8 mouse cellular contexts compared by ENCODE assay signal in genomic region chr1:134046387-134046786, GRCm38 (mm10). TPM values are rescaled to one million over a fixed set of nuclear protein-coding genes. Genes with fewer than 3 reads are reported as not detected.
DNase-seq lines count a peak whose midpoint lies in the region; ATAC-seq and TF ChIP-seq lines count a peak whose summit lies in the region.
"Had no signal": no experiment of that assay in that cellular context is flagged by ENCODE, and none has a peak within 500 bp of the region (broad histone marks: within the 10 kb centered on the region; RNA-seq: fewer than 3 reads in every experiment).

No protein-coding gene starts in this region.

- H3K27ac ChIP-seq in layer of hippocampus, adult 2 months = peak overlapping the region; percentile 32
- no peak overlapping the region for H3K27ac ChIP-seq in forebrain, embryonic 11.5 days (ENCODE audit: low read depth, low read length)
- no peak overlapping the region for H3K27ac ChIP-seq in intestine, postnatal 0 days (ENCODE audit: low read depth, low read length)
- no peak overlapping the region for H3K27ac ChIP-seq in neural tube, embryonic 13.5 days (replicated peaks)

- H3K4me3 ChIP-seq in layer of hippocampus, adult 2 months = peak overlapping the region; percentile 41
- H3K4me3 ChIP-seq in forebrain, embryonic 11.5 days (ENCODE audit: low read depth, low read length) = peak overlapping the region; percentile 18; the same call in 1 of the 2 replicates
- H3K4me3 ChIP-seq in intestine, postnatal 0 days (ENCODE audit: low read depth, low read length) = no peak overlapping the region
- H3K4me3 ChIP-seq in neural tube, embryonic 13.5 days = peak overlapping the region; percentile 19; the same call in 1 of the 2 replicates

- no peaks in the 10 kb centered on the region for H3K9me3 ChIP-seq in forebrain, embryonic 11.5 days (ENCODE audit: control insufficient read depth, low read length)
- no peaks in the 10 kb centered on the region for H3K9me3 ChIP-seq in intestine, postnatal 0 days (ENCODE audit: control insufficient read depth)
- no peaks in the 10 kb centered on the region for H3K9me3 ChIP-seq in neural tube, embryonic 13.5 days

- H3K9ac ChIP-seq in forebrain, embryonic 11.5 days (ENCODE audit: low read length) = peak overlapping the region; percentile 10; the same call in 1 of the 2 replicates
- H3K9ac ChIP-seq in intestine, postnatal 0 days (ENCODE audit: low read depth, low read length) = no peak overlapping the region
- peak overlapping the region; percentile 65 for H3K9ac ChIP-seq in neural tube, embryonic 13.5 days

- H3K27me3 ChIP-seq in forebrain, embryonic 11.5 days (ENCODE audit: control insufficient read depth, insufficient read depth, low read length) = no peaks in the 10 kb centered on the region
- no peaks in the 10 kb centered on the region for H3K27me3 ChIP-seq in intestine, postnatal 0 days (replicated peaks; ENCODE audit: control insufficient read depth, insufficient read depth, low read length)
- H3K27me3 ChIP-seq in neural tube, embryonic 13.5 days = no peaks in the 10 kb centered on the region

- peak; percentile 42 for ATAC-seq in forebrain, embryonic 11.5 days (replicated peaks; ENCODE audit: low FRiP score)
- ATAC-seq in intestine, postnatal 0 days = no peak; the same call in 1 of the 2 replicates
- peak; percentile 38 for ATAC-seq in neural tube, embryonic 13.5 days (ENCODE audit: low read depth)
- ATAC-seq: Patski had no signal

- peaks cover 2% of the 10 kb centered on the region; the same call in 1 of the 2 replicates for H3K4me1 ChIP-seq in forebrain, embryonic 11.5 days (replicated peaks; ENCODE audit: control insufficient read depth, insufficient read depth, low read length)
- no peaks in the 10 kb centered on the region for H3K4me1 ChIP-seq in intestine, postnatal 0 days (replicated peaks; ENCODE audit: control insufficient read depth, insufficient read depth, low read length)
- H3K4me1 ChIP-seq in neural tube, embryonic 13.5 days (replicated peaks) = peaks cover 22% of the 10 kb centered on the region

- H3K4me2 ChIP-seq in forebrain, embryonic 11.5 days (ENCODE audit: low read depth, low read length, severe bottlenecking) = peak overlapping the region; percentile 46
- H3K4me2 ChIP-seq in intestine, postnatal 0 days (replicated peaks; ENCODE audit: low read depth) = peak overlapping the region; percentile 35; the same call in 1 of the 2 replicates
- H3K4me2 ChIP-seq in neural tube, embryonic 13.5 days = peak overlapping the region; percentile 52

- TF ChIP-seq CTCF in layer of hippocampus, adult 2 months (conservative IDR thresholded peaks at IDR 0.05) = no peak
- TF ChIP-seq CTCF in intestine, postnatal 0 days (IDR thresholded peaks at IDR 0.05; ENCODE audit: low read depth) = no peak

- DNase-seq in layer of hippocampus, adult 2 months (ENCODE audit: low spot score in 2 of 2) = no peak
- no peak for DNase-seq in layer of hippocampus, adult 18-20 months (ENCODE audit: low spot score in 2 of 2)
- peak; percentile 66 for DNase-seq in forebrain, embryonic 11.5 days (ENCODE audit: low spot score)
- DNase-seq in c-Kit-positive CD71-positive TER-119-positive erythroid progenitor cells, embryonic 14.5 days (ENCODE audit: low spot score) = no peak
- no peak for DNase-seq in testis, postnatal 10 days (ENCODE audit: low spot score)

- 17% methylated on average over 23 of the region's 23 CpGs for WGBS in forebrain, embryonic 11.5 days
- 25% methylated on average over 23 of the region's 23 CpGs for WGBS in intestine, postnatal 0 days
- WGBS in neural tube, embryonic 13.5 days = 31% methylated on average over 23 of the region's 23 CpGs

- H3K36me3 ChIP-seq in forebrain, embryonic 11.5 days (ENCODE audit: control insufficient read depth, insufficient read depth, low read length) = no peaks in the 10 kb centered on the region
- H3K36me3 ChIP-seq in intestine, postnatal 0 days (ENCODE audit: control insufficient read depth, insufficient read depth) = no peaks in the 10 kb centered on the region
- H3K36me3 ChIP-seq in neural tube, embryonic 13.5 days = no peaks in the 10 kb centered on the region

RNA-seq across cellular contexts. Expression of gene Fmod, which starts 9.3 kb away (rescaled TPM):
- total RNA-seq in layer of hippocampus, adult 2 months (2021) = 1 to 10 TPM; 6.0 to 7.4 TPM
- 1 to 10 TPM; 3.9 to 5.2 TPM for total RNA-seq in layer of hippocampus, adult 18-20 months (2021)
- polyA plus RNA-seq in forebrain, embryonic 11.5 days (2014; fragmentation: Nextera tagmentation; extraction: Ambion mirVana) = 2.2 and 3.6 TPM in 2 replicates
- polyA plus RNA-seq in intestine, postnatal 0 days (2015; fragmentation: Nextera tagmentation; extraction: Ambion mirVana) = 2.2 and 2.4 TPM in 2 replicates
- polyA plus RNA-seq in neural tube, embryonic 13.5 days (2015; fragmentation: Nextera tagmentation; extraction: Ambion mirVana) = 11.1 and 14.9 TPM in 2 replicates

RNA-seq across cellular contexts. Expression of gene Btg2, which starts 32.5 kb away (rescaled TPM):
- total RNA-seq in layer of hippocampus, adult 2 months (2021) = 10 to 100 TPM; 17.2 to 22.0 TPM
- 10 to 100 TPM; 16.6 to 24.9 TPM for total RNA-seq in layer of hippocampus, adult 18-20 months (2021)
- polyA plus RNA-seq in forebrain, embryonic 11.5 days (2014; fragmentation: Nextera tagmentation; extraction: Ambion mirVana) = 110 TPM in 2 replicates
- 30.0 and 32.6 TPM in 2 replicates for polyA plus RNA-seq in intestine, postnatal 0 days (2015; fragmentation: Nextera tagmentation; extraction: Ambion mirVana)
- polyA plus RNA-seq in neural tube, embryonic 13.5 days (2015; fragmentation: Nextera tagmentation; extraction: Ambion mirVana) = 49.0 and 55.3 TPM in 2 replicates
